Mouse (Mus musculus) stomach, postnatal 0 days (tissue): ENCODE results near the gene Iffo2. TPM values are rescaled to one million over a fixed set of nuclear protein-coding genes. Genes with fewer than 3 reads are reported as not detected.

Experiments
- ATAC-seq: fragments of 200-750 bp; cut with Nextera tagmentation; 2 replicates; pipeline ENCODE4 v1.8.0; 2017; ENCODE audit not compliant: low FRiP score, low TSS enrichment
- DNase-seq: peaks from one replicate; pipeline ENCODE4 v3.0.0-alpha.2; 2016; ENCODE audit warnings: low spot score
- H3K27ac ChIP-seq: fragments of 300-500 bp; sonication (generic); replicated peaks from 2 replicates; pipeline ENCODE4 v1.5.1; 2014; ENCODE audit warnings: mild to moderate bottlenecking, control low read depth
- H3K27me3 ChIP-seq: fragments of 300-500 bp; sonication (generic); 2 replicates; pipeline ENCODE4 v1.6.1; 2014; ENCODE audit warnings: low read length; ENCODE audit not compliant: control insufficient read depth, insufficient read depth
- H3K36me3 ChIP-seq: fragments of 300-500 bp; sonication (generic); 2 replicates; pipeline ENCODE4 v1.6.1; 2014; ENCODE audit warnings: low read length, mixed read lengths; ENCODE audit not compliant: control insufficient read depth, insufficient read depth
- H3K4me1 ChIP-seq: fragments of 300-500 bp; sonication (generic); replicated peaks from 2 replicates; pipeline ENCODE4 v1.6.1; 2014; ENCODE audit warnings: antibody characterized with exemption; ENCODE audit not compliant: control insufficient read depth, insufficient read depth
- H3K4me2 ChIP-seq: fragments of 300-500 bp; sonication (generic); replicated peaks from 2 replicates; pipeline ENCODE4 v1.6.1; 2014; ENCODE audit warnings: low read depth, mild to moderate bottlenecking, control low read depth, moderate library complexity
- H3K4me3 ChIP-seq: fragments of 300-500 bp; sonication (generic); 2 replicates; pipeline ENCODE4 v1.5.1; 2014; ENCODE audit warnings: low read depth, low read length, control low read depth
- H3K9ac ChIP-seq: fragments of 300-500 bp; sonication (generic); 2 replicates; pipeline ENCODE4 v1.6.1; 2014; ENCODE audit warnings: mild to moderate bottlenecking, low read length, control low read depth, mixed read lengths
- H3K9me3 ChIP-seq: fragments of 300-500 bp; sonication (generic); 2 replicates; pipeline ENCODE4 v1.6.1; 2016; ENCODE audit warnings: low read length; ENCODE audit not compliant: control insufficient read depth
- CTCF ChIP-seq: IDR thresholded peaks from 2 replicates; pipeline ENCODE4 v1.5.1; 2016; ENCODE audit warnings: antibody characterized with exemption, low read depth, mild to moderate bottlenecking, moderate library complexity
- EP300 ChIP-seq: optimal IDR thresholded peaks from 2 replicates; pipeline ENCODE3; 2016; ENCODE audit warnings: antibody characterized with exemption
- WGBS: fragments of 180-500 bp; shearing (Covaris S2); extraction: QIAGEN DNeasy Blood & Tissue Kit; methylation state at CpG from one replicate; pipeline ENCODE4 v1.1.7; 2014; 5-methylcytosine and 5-hydroxymethylcytosine counted together
- polyA plus RNA-seq: library from polyadenylated mRNA; unstranded; fragments of >200 nt; fragmentation: Nextera tagmentation; extraction: Ambion mirVana; gene quantifications from 2 replicates; pipeline ENCODE4 v1.2.1, GENCODE M21; 2015

Gene Iffo2
- polyA plus RNA-seq, 1 experiment from 2014 or later: 4.0 TPM

- TF ChIP-seq CTCF (no peak), EP300 (no peak)
- Histone ChIP-seq H3K4me1 (no peaks in the 10 kb centered on the region), H3K4me3 (no peak overlapping the region), H3K27me3 (no peaks in the 10 kb centered on the region), H3K27ac (no peak overlapping the region), H3K9ac (no peak overlapping the region), H3K9me3 (no peaks in the 10 kb centered on the region), H3K36me3 (no peaks in the 10 kb centered on the region), H3K4me2 (no peak overlapping the region)
- ATAC-seq: no peak
- DNase-seq: no peak
- WGBS: 72% methylated on average over 2 of the region's 2 CpGs
Observed at GRCm38 (mm10) chr4:139511557-139511956, 18.8 kb upstream of the Iffo2 start.

- WGBS: 73% methylated on average over 2 of the region's 2 CpGs
- H3K27me3 ChIP-seq: no peaks in the 10 kb centered on the region
- H3K4me1 ChIP-seq: no peaks in the 10 kb centered on the region
- H3K9me3 ChIP-seq: no peaks in the 10 kb centered on the region
- no peak overlapping the region for H3K4me2 ChIP-seq
- H3K36me3 ChIP-seq: no peaks in the 10 kb centered on the region
- no peak overlapping the region for H3K27ac ChIP-seq
- TF ChIP-seq CTCF (no peak), EP300 (no peak)
- ATAC-seq (no peak), DNase-seq (no peak)
- H3K9ac ChIP-seq: no peak overlapping the region
- no peak overlapping the region for H3K4me3 ChIP-seq
Observed at GRCm38 (mm10) chr4:139512985-139513384, 17.4 kb upstream of the Iffo2 start.

GRCm38 (mm10) chr4:139519221-139519620 is 11.1 kb upstream of the Iffo2 start:
- 55% methylated on average over 6 of the region's 6 CpGs for WGBS
- H3K27ac ChIP-seq: no peak overlapping the region
- no peak overlapping the region for H3K4me2 ChIP-seq
- ATAC-seq: no peak
- DNase-seq: no peak
- H3K27me3 ChIP-seq: no peaks in the 10 kb centered on the region
- H3K4me3 ChIP-seq: no peak overlapping the region
- no peaks in the 10 kb centered on the region for H3K4me1 ChIP-seq
- H3K36me3 ChIP-seq: no peaks in the 10 kb centered on the region
- no peak overlapping the region for H3K9ac ChIP-seq
- H3K9me3 ChIP-seq: no peaks in the 10 kb centered on the region
- TF ChIP-seq EP300 (no peak), CTCF (no peak)

GRCm38 (mm10) chr4:139521926-139522325 is 8.4 kb upstream of the Iffo2 start:
- ATAC-seq: peak; percentile 32; the same call in 1 of the 2 replicates

GRCm38 (mm10) chr4:139526475-139526874 is 3.9 kb upstream of the Iffo2 start:
- ATAC-seq: 0 out of 2 replicates have a peak, but pooled peaks have one; percentile 29
- H3K27me3 ChIP-seq: no peaks in the 10 kb centered on the region
- TF ChIP-seq CTCF (no peak), EP300 (no peak)
- no peaks in the 10 kb centered on the region for H3K4me1 ChIP-seq
- WGBS: 74% methylated on average over 12 of the region's 12 CpGs
- H3K9me3 ChIP-seq: no peaks in the 10 kb centered on the region
- no peak for DNase-seq
- no peak overlapping the region for H3K27ac ChIP-seq
- H3K9ac ChIP-seq: no peak overlapping the region
- no peaks in the 10 kb centered on the region for H3K36me3 ChIP-seq
- H3K4me2 ChIP-seq: no peak overlapping the region
- no peak overlapping the region for H3K4me3 ChIP-seq

More at GRCm38 (mm10) chr4:139521926-139522325, 8.4 kb upstream of the Iffo2 start:
- H3K4me1 ChIP-seq: no peaks in the 10 kb centered on the region
- H3K4me2 ChIP-seq: no peak overlapping the region
- H3K9me3 ChIP-seq: no peaks in the 10 kb centered on the region
- no peak overlapping the region for H3K27ac ChIP-seq
- H3K27me3 ChIP-seq: no peaks in the 10 kb centered on the region
- no peak overlapping the region for H3K9ac ChIP-seq
- DNase-seq: no peak
- 69% methylated on average over 10 of the region's 10 CpGs for WGBS
- H3K36me3 ChIP-seq: no peaks in the 10 kb centered on the region
- TF ChIP-seq EP300: no peak
- no peak for TF ChIP-seq CTCF
- no peak overlapping the region for H3K4me3 ChIP-seq

GRCm38 (mm10) chr4:139532081-139532480 is 1.7 kb downstream of the Iffo2 start:
- ATAC-seq (no peak), DNase-seq (no peak)
- whole genome bisulfite sequencing: 86% methylated on average over 10 of the region's 10 CpGs
- Histone ChIP-seq H3K9me3 (no peaks in the 10 kb centered on the region), H3K9ac (no peak overlapping the region), H3K36me3 (no peaks in the 10 kb centered on the region), H3K4me1 (peaks cover 5% of the 10 kb centered on the region; the same call in 1 of the 2 replicates), H3K27ac (no peak overlapping the region), H3K4me2 (no peak overlapping the region), H3K27me3 (no peaks in the 10 kb centered on the region), H3K4me3 (no peak overlapping the region)
- no peak for TF ChIP-seq CTCF
- no peak for TF ChIP-seq EP300
